Mouse (Mus musculus) spleen, postnatal 36 days (tissue): ENCODE measurements around the gene Hc.

Experiments used
- DNase-seq, 2 experiments: peaks; one replicate each; pipeline ENCODE4 v3.0.0; 2022; ENCODE audit warnings: low spot score in 2 of 2, mixed read lengths in 1 of 2

The Hc gene

DNA sequence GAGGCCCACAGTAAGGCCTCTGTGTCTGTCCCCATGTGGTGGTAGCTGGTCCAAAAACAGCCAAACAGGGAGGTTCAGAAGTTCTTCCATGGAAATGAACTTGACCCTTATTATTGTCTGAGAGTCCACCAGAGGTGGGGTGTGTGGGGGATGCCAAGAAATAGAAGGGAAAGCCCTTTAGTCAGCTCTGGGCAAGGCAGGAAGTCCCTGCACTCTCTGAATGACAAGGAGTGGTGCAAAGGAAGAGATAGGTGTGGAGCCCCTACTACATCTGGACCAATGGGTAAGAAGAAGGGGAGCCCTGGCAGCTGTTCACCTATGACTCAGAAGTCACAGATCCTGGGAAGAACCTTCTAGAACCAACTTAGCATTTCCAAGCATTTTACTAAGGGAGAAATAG lies 106.9 kb downstream of the Hc start:
- no peak for DNase-seq

DNA sequence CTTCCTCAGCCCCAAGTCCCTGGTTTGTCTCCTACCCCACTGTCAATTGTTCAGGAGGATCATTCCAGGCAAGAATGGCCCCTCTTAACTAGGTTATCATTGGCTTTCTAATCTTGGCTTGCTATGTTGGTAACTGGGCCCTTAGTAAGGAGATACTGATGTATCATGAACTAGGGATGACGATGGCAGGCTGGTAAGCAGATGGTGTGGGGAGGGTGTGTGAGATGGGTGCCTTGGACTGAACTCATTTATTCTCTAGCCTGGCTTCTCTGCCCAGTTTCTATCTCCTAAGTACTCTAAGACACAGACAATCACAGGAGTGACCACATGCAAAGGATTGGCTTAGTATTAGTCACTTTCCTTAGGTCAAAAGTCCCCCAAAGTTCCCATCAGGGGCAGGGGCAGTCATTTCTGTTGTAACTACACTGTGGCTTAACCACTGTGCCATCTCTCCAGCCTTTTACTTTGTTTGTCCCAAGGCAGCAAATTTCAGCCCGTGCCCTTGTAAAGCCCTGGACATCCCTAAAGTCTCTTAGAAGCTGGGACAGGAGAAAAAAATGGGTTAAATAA lies 107.6 kb downstream of the Hc start:
- DNase-seq: no peak

DNA sequence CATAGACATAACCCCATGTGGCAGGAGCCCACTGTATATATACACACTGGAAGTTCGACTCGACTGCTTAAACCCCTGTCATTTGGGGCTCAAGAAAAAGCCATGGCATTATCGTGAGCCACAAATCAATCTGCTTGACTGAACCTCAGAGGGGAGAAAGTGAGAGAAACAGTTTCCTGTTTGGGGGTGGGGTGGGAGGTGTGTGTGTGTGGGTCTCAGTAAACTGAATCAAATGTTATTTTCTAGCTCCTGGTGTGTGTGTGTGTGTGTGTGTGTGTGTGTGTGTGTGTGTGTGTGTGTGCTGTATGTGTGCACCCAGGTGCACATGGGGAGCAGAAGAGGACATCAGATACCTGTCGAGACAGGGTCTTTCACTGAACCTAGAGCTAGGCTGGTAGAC lies 108.2 kb downstream of the Hc start:
- DNase-seq: peak in 1 of 2 experiments; percentile 58

DNA sequence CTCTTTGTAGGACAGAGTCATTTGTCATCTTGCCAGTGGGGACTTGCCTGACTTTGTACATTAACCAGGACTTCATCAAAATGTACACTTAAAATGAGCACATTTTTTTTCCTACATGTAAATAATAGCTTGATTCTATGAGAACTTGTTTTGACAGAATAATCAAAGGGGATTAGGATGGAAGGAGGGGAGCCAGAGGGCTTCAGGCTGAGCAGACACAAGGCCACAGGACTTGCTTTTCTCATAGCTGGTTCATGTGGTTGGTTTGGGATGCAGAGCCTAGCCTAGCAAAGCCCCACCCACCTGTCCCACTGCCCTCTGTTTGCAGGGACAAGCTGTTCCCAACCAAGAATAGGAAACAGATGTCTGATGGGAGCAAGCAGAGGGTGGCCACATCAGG lies 109.8 kb downstream of the Hc start:
- no peak for DNase-seq

DNA sequence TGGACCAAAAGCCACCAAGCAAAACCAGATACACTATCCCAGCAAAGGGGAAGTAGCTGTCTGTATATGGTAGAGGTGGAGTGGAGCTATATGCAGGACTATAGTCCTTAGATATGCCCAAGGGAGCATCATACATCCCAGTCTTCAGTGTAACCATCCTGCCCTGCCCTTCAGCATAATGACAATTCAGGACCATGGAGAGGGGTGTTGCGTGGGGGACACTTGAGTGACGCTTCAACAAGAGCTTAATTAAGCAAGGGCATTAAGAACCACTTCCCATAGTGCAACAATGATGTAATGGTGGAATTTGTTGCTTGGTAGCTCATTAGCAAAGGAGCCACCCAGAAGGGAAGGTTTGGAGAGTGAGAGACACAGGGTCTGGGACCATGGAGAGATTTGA lies 112.6 kb downstream of the Hc start:
- DNase-seq: no peak

DNA sequence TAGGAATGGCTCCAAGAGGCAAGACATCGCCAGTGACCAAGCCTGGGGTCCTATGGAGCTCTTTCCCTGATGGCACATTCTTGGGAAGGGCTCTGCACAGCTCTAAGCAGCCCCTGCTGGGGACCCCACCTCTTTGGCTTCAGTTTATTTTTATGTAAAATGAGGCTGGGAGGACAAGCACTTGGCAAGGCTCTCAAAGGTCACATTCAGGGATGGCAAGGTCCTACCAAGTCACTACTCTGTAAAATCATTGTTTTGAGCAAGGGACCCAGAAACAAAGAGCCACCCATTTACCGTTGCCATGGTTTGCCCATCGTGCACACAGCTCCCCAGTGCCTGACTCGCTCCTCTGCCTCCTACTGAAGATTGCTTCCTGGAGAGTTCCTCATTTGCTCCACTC lies 115.2 kb downstream of the Hc start:
- no peak for DNase-seq

DNA sequence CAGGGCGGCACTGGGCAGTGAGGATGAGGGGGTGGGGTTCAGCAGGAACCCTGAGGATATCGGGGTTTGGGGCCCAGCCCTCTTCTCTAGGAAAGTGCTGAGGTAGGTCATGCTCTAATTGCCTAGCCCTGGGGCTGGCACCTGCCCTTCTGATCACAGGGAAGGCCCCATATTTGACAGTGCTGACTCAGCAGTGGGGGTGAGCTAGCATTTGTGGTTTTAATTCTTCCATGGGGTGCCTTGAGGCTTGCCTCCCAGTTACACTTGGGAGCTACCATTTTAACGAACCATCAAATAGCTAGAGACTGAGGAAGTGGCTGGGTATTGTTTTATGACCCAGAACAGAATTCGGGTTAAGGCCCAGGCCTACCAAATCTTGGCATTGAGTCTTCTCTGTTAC lies 115.7 kb downstream of the Hc start:
- DNase-seq: no peak

DNA sequence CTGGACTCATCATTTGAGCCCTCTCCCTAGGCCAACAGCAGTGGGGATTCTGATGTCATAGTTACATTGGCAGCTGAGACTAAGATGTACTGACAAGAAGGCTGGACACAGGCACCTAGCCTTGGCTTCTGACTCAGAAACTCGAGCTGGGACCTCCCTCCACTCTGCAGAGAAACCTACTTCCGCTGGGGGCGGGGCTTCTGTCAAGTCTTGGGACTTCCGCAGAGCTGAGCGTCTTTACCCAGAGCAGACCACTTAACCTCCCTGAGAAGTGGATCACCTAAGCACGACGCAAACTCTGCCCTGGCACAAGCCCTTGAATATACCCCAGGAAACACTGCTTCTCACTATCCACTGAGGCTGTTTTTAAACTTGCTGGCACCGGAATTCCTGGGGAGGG lies 116.5 kb downstream of the Hc start:
- DNase-seq: peak; percentile 89 to 91

DNA sequence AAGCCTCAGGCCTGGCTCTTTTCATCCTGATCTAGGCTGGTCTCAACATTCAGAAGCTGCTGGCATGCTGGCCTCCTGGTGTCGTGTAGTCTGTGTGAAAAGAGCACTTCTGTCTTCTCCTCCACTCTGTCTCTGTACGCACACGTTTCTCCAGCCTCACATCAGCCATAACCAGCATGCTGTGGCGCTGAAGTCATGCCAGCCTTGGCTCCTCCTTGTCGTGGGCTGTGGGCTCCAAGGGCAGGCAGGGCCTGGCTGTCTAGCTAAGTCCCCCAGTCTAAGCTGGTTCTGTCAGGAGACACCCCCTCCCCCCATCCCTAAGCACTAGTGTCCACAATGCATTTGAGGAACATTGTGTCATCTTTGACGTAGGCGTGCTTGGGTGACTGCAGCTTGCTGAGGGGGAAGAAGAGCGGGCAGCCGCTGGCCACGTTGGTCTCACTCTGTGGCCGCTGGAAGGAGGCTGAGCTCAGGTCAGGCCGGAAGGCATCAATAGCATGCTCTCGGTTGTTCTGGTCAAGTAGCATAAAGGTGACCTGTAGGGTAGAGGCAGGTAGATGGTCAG lies 117.6 kb downstream of the Hc start:
- no peak for DNase-seq

DNA sequence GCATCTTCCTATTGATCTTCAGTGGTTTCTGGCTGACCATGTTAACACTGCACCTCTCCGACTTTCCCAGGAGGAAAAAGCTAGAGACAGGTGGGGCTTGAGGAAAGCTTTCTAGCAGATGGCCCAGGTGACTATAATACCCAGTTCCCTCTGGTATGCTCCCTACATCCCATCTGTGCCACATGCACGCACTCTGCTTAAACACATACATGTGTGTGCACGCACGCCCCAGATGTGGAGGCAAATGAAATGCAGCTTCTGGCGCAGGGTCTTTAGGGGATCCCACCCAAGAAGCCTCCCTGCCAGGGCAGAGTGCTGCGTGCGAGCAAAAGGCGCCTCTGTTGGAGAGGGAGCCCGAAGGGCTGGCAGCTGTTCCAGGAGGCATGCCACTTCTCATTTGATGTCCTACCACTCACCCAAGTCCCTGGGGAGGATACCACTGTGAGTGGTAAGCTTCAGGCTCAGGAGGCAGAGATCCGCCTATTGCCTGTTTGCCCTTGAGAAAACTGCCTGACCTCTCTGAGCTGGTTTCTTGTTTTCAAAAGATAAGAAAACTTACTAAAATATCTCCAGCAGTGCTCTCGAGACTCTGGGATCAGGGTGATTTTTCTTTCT lies 120.1 kb downstream of the Hc start:
- DNase-seq: peak; percentile 76 to 80

DNA sequence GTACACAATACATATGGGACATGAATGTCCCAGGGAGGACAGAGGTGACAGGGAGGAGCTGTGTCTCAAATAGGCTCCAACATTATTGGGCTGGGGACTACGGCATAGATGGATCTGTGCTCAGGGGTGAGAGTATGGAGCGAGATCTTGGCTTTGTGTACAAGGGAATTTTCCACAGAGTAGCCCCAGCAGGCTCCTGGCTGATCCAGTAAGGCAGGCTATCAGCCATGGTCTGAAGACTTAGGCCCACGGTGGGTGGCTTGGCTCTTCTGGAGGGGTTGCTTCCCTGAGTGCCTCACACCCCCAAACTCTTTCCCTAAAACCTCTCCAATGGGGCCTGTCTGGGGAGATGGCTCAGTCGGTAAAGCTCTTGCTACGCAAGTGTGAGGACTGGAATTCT lies 121.0 kb downstream of the Hc start:
- no peak for DNase-seq

DNA sequence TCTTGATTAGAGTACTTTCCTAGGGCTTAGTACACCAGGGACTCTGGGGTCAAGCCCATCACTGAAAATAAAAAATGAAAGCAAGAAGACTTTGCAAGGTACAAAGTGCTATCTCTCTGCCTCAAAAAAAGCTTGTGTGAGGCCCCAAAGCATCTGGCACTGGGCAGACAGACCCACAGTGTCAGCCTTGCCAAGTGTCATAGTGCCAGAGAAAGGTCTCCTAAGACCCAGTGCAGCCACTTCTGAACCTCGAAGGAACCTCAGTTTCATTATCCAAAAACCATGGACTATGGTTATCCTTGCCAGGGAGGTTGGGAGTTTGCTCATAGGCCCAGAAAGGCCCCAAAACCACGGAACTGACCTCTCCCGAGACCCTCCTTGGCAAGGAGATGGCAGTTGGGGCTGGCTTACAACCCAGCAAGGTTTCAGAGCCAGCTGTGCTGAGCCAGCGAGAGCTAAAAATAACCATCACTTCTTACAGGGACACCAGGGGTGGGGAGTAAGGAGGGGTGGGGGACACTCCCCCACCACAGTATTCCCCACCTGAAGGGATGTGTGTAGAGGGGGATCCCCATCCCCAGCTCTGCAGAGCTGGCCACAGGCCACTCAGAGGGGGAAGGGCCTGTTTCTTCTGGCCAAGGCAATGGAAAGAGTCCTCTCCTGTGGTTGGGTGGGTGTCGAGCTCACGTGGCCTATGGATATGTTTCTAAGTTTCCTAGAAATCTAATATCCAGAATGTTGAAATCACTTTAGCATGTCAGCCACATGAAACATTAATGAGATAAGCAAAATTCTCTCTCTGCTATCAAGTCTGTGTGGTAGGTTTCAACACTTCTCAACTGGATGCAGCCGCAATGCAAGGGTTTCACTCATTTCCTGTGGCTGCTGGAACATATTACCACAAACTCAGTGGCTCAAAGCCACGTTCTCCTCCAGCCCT lies 122.7 kb downstream of the Hc start:
- DNase-seq: peak in 1 of 2 experiments; percentile 40

DNA sequence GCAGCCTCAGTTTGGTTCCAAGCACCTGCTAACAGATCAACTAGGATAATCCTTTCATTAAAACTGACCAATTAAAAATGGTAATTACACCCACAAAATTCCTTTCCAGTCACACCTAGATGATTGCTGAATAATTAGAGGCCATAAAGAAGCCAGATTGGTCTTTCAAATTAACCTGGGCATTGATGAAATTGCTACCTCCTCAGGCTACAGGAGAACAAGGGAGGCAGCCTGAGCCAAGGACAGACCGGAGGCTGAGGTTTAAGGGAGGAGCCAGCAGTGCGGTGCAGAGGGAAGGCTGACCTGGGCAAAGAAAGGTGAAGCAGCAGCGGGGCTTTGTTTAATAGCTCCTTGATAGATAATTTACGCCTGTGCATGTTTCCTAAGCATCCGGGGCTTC lies 123.8 kb downstream of the Hc start:
- no peak for DNase-seq
